Mouse (Mus musculus): Measurements from ENCODE around the gene Gzmk. TPM values are rescaled to one million over a fixed set of nuclear protein-coding genes. Genes with fewer than 3 reads are reported as not detected.

The Gzmk gene
- polyA plus RNA-seq, 1 experiment from 2014 or later, result not detected

Other genes with a start within 250 kb of the Gzmk start
- gene Ccno, start 238.1 kb downstream of the Gzmk start, polyA plus RNA-seq (2016; fragmentation: Nextera tagmentation; extraction: Ambion mirVana), result 0.24 and 0.57 TPM in 2 replicates
- gene Mcidas, start 232.1 kb downstream of the Gzmk start, polyA plus RNA-seq (2016; fragmentation: Nextera tagmentation; extraction: Ambion mirVana), result 0.06 and 0.50 TPM in 2 replicates
- gene Cdc20b, start 190.8 kb downstream of the Gzmk start, polyA plus RNA-seq (2016; fragmentation: Nextera tagmentation; extraction: Ambion mirVana), result 0.19 and 0.83 TPM in 2 replicates
- 90.2 and 98.3 TPM in 2 replicates for gene Gpx8, start 179.5 kb downstream of the Gzmk start, polyA plus RNA-seq (2016; fragmentation: Nextera tagmentation; extraction: Ambion mirVana)
- gene Gzma, start 124.9 kb downstream of the Gzmk start, polyA plus RNA-seq (2016; fragmentation: Nextera tagmentation; extraction: Ambion mirVana), result not detected in 2 replicates
- 2.5 and 2.6 TPM in 2 replicates for gene Esm1, start 16.2 kb downstream of the Gzmk start, polyA plus RNA-seq (2016; fragmentation: Nextera tagmentation; extraction: Ambion mirVana)
- 3.0 and 3.3 TPM in 2 replicates for gene BC067074, start 67.3 kb upstream of the Gzmk start, polyA plus RNA-seq (2016; fragmentation: Nextera tagmentation; extraction: Ambion mirVana)